Mouse (Mus musculus) embryo, embryonic 11.5 days (tissue): ENCODE measurements around the gene Top1.

Experiments
- DNase-seq: peaks from one replicate; pipeline ENCODE4 v3.0.0-alpha.2; 2012; ENCODE audit warnings: low read depth, low spot score

The Top1 gene

GRCm38 (mm10) chr2:160718811-160719210 is 73.1 kb downstream of the Top1 start:
- no peak for DNase-seq

DNA sequence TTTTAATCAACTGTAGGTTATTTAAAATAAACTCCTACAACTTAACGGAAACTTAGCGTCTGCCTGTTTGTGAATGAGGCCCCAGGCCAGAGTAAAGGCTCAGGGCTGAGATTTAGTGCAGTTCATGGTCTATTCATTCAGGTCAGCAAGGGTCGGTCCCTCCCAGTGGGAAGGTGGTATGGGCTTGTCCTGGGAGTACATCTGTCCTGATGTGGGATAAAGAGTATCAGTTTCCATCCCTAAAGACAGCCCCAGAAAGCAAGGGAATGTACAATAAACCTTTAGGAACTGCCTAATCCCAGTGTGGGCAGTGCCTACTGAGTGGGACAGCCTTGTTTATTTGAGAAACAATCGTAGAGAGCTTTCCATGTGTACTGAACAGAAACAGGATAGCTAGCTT is 77.0 kb downstream of the Top1 start:
- no peak for DNase-seq

DNA sequence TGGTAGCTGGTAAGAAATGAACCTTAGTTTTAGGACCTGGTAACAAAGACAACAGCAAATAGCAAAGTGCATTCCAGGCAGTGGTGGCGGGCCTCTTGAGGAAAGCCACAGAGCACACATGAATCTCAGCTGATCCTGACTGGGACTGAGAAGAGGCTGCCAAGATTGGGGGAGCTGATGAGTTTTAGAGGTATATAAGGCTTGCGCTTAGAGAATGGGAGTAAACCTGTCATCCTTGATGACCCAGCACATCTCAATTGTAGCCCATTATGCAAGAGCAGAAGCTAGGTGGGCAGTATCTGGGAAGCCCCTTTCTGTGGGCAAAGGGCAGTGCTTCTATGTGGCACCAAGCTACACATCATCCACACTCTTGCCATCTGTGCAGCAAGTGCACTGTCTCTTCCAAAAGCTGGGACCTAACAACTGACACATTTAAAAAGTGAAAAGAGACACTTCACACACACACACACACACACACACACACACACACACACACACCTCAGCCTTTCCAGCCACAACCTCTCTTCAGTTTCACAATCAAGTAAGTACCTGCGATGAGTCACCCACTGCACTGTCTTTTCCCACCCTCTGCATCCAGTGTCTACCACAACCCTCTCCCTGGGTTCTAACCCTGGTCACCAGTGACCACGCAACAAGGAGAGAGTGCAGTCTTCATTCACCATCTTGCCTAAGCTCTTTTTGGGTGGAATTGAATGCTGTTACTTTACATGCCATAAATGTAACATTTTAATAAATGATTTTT is 78.1 kb downstream of the Top1 start:
- no peak for DNase-seq

- DNase-seq: no peak
Observed at GRCm38 (mm10) chr2:160724536-160724935, 78.8 kb downstream of the Top1 start.

GRCm38 (mm10) chr2:160725877-160726864 is 80.5 kb downstream of the Top1 start:
- no peak for DNase-seq

- DNase-seq: no peak
Observed at GRCm38 (mm10) chr2:160728972-160729371, 83.3 kb downstream of the Top1 start.

DNA sequence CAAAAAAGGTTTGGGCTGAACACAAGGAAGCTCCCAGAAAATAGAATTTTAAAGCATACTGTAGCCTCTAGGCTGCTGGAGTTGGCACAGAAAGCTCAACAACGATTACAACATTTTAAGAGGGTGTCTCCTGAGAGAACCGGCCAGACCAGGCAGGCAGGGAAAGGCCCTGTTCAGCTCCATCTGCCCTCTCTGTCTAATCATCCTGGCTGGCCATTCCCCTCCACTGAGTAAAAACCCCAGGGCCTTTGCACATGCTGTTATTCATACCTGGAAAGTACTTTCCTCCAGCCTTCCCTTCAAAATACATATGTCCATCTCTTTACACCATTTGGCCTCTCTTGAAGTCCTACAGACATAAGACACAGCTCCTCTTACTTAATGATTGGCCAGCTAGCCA is 83.7 kb downstream of the Top1 start:
- DNase-seq: no peak

DNA sequence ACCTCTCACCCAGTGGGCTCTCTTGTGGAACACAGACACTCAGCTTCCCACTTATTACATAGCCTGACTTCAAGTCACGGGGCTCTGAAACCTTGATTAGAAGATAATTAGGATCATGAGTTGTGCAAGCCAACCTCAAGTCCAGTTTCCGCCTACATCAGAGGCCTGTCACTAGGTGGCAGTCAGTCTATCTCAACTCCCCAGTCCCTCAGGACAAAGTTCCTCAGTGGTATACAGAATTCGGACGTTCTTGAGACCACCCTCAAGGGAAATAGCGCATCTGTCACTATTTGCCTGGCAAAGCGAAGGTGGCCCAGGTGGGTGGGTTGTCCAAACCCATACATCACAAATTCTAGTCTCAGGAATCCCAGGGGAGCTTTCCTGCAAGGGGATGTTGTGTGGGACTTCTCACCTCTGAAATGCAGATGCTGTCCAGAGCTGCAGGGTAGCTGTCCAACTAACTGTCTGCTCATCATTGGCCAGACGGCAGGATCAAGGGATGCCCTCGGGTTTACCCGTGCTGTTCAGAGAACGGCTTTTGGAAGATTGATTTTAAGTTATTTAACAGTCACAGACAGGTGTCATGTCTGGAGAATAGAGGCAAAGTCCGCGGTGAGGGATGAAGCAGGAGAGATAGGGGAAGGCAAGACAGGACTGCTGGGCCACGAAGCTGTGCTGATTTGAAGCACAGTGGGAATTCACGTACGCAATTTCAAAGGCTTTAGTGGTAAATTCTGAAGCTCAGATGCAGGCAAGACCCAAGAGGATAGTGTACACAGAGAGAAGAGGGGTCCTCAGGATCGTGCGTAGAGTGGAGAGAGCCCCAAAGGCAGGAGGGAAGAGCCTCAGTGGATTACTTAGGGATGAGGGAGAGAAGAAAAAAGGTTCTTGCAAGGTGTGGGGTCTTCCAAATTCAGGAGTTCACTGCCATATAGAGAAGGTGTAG is 84.4 kb downstream of the Top1 start:
- DNase-seq: no peak

- no peak for DNase-seq
Observed at GRCm38 (mm10) chr2:160730797-160731116, 85.1 kb downstream of the Top1 start.

- DNase-seq: peak; percentile 89
Observed at GRCm38 (mm10) chr2:160731117-160731838, 85.6 kb downstream of the Top1 start, which contains the start of gene Plcg1. Plcg1 (plus strand) TSS chr2:160731300.

- no peak for DNase-seq
Observed at GRCm38 (mm10) chr2:160731839-160732261, 86.2 kb downstream of the Top1 start.

DNA sequence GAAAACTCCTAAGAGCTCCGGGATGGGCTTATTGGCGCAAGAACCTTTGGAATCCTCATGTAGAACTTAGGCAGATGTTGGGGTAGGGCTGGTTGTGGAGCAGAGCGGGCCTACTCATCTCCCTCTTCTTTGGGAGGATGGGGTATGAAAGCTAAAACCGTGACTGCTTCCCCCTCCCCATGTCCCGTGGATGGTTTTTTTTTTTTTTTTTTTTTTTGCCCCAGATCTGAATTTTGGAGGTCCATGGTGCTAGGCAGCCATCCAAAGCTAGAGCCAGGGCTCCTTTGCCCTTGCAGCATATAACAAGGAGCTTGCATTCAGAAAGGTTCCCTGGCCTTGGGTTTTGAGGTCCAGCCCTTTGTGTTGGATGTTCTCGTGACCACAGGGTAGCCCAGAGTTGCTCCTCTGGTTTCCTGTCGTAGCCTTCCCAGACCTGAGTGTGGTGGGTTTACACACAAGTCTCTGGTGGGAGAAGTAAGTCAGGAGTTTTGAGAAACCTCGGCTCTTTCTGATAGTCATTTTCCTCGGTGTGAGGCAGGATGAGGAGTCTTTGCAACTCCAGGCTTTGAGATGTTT is 86.8 kb downstream of the Top1 start:
- DNase-seq: no peak

- DNase-seq: no peak
Observed at GRCm38 (mm10) chr2:160733131-160733531, 87.4 kb downstream of the Top1 start.

GRCm38 (mm10) chr2:160734331-160734730 is 88.6 kb downstream of the Top1 start:
- no peak for DNase-seq

- DNase-seq: no peak
Observed at GRCm38 (mm10) chr2:160735706-160736310, 90.1 kb downstream of the Top1 start.

DNA sequence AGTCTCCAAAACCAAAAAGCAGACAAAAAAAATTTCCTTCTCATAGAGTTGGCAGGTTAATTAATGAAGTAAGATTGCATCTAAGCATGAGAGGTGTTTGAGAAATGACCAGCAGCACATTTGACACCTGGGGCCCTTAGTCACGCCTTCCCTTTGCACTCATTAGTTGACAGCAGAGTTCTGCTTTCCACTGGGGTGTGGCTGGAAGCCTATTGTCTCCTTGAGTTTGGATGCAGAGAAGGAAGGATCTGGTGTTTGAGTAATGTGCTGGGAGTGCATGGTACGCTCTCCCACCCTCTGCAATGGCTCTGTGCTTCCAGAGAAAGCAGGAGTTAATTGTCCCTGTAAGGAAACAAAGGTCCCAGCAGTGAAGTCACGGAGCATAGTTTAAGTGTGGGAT is 90.8 kb downstream of the Top1 start:
- no peak for DNase-seq

DNA sequence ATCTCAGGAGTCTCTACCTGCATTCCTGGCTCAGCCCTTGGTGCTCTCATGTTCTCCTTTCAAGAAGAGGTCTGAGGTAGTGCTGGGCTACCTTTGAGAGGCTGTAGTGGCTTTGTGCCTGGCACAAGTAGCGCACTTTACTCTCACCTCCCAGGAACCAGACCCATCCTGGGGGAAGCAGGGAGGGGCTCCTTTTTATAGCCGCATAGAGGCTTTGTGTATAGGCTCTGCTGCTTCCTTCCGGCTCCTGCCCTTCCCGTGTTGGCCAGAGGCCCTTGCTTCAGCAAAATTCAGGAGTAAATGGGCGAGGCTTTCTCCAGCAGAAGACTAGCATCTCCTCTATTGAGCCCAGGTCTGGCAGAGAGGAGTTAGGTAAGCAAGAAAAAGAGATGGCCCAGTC is 92.7 kb downstream of the Top1 start:
- no peak for DNase-seq

GRCm38 (mm10) chr2:160739647-160740356 is 94.1 kb downstream of the Top1 start:
- no peak for DNase-seq

GRCm38 (mm10) chr2:160740521-160741156 is 95.0 kb downstream of the Top1 start:
- DNase-seq: no peak
